Mouse (Mus musculus) R1 (cell line): ENCODE data around the gene Nhlrc4.

Experiments
- DNase-seq: peaks from one replicate; pipeline ENCODE4 v3.0.0-alpha.2; 2018; ENCODE audit warnings: low read depth, low spot score

Nhlrc4 gene

DNA sequence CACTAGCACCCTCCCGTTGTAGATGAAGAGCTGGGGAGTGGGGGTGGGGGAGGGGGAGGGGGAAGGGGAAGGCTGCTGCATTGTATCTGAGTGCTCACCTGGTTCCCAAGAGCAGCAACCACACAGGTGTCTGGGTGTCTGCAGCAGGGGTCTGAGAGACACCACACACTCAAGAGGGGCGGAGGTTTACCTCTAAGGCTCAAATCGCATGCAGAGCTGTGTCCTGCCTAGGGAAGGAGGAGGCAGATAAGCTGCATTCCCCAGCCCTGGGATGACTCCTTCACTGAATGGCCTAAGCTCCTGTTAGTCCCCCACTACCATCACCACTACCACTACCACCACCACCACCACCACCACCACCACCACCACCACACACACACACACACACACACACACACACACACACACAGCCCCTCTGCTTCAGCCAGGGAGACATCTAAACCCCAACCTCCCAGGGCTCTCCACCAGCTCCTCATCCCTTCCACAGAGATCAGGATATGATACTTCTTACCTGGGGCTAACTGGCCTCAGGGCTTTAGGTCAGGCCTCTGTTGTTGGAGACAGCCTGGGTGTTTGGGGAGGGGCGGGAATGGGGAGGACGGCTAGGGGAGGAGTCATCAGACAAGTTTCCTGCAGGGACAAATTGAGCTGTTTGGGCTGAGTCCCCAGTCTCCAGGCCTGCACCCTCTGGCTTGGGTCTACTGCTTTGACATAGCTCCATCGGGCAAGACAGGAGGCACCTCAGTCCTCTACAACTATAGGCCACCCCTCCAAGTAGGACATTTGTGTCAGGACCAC, at the start of gene Nhlrc4, which contains the start of gene Pigq:
Gene Nhlrc4 (minus strand): TSS at position 596 of the 798 bp plus-strand sequence.
Gene Pigq (minus strand): TSS at position 571 of the 798 bp plus-strand sequence.
- DNase-seq, result peak; percentile 29

GRCm38 (mm10) chr17:25993489-25993888, 48.7 kb upstream of the Nhlrc4 start:
- no peak for DNase-seq

DNA sequence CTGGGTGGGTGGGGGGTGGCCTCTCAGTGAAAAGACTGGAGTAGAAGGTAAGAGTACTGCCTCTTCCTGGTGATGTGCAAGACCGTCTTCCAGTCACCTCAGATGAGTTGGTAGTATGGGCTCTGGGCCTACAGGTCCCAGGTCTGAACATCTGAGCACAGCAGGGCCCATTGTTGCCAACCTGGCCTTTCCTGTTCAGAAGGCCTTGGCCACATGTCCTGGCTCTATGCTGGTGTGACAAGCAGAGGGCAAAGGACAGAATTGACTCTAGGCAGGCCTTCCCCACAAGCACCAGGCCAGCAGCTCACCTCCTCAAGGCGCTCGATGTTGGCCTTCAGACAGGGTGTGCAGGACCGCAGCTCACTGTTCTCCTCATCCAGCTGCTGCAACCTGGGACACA, 47.5 kb upstream of the Nhlrc4 start:
- no peak for DNase-seq

- DNase-seq, result no peak
These were observed 45.6 kb upstream of the Nhlrc4 start for GRCm38 (mm10) chr17:25990331-25990730.

GRCm38 (mm10) chr17:25985306-25986294, 40.8 kb upstream of the Nhlrc4 start, which contains the start of gene Capn15:
Gene Capn15, minus strand, starts transcription at chr17:25985796.
- peak; percentile 98 for DNase-seq

DNA sequence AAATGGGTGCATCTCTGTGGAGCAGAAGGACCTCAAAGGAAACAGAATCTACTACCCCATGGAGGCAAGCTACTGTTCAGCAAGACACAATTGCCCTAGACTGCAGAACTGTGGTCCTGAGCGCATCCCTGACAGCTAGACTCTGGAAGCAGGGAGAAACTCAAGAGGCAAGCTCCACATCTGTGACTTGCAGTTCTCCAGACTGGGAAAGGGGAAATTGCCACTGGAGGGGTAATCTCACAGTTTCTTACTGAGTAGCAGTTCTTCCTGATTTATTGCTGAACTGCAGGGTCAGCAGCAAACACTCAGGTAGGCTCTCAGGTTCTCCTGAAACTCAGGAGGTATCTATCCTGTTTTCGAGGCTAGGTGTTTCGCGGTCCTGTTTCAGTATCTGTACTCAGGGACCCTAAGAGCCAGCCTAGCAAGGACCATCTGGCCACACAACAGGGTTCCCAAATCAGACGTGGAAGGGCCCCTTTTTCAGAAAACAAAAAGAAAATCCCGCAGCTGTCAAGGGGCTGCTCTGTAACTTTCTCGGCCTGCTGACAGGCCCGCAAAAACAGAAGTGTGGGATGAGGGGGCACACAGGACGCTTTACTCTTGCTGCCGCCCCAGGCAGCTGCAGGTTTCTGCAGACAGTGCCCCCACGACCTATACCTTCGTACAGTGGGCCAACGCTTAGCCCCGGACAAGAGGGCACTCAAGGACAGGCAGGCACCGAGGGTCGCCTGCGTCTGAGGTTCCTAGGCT, 40.0 kb upstream of the Nhlrc4 start:
- no peak for DNase-seq

GRCm38 (mm10) chr17:25984066-25984465, 39.3 kb upstream of the Nhlrc4 start:
- DNase-seq, result no peak

DNA sequence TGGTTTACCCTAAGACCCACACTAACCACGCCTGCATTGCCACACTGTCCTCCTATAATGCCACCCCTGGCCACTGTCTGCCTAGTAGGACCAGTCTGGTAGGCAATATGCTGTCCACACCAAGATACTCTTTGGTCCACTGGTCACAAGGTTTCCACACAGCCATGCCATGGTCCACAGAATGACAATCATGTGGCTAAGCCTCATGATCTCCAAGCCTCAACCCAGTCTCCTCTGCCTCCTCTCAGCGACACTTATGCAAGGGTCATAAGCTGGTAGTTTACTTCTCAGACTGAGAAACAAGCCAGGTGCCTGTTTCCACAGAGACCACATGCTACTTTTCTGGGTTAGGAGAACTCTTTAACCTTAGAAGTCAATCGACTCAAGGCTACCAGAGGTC, 38.2 kb upstream of the Nhlrc4 start:
- DNase-seq, result no peak

GRCm38 (mm10) chr17:25980854-25981253, 36.1 kb upstream of the Nhlrc4 start:
- DNase-seq, result no peak

- DNase-seq, result peak; percentile 42
These were observed 35.3 kb upstream of the Nhlrc4 start for GRCm38 (mm10) chr17:25979829-25980738.

GRCm38 (mm10) chr17:25970954-25971707, 26.4 kb upstream of the Nhlrc4 start:
- no peak for DNase-seq

DNA sequence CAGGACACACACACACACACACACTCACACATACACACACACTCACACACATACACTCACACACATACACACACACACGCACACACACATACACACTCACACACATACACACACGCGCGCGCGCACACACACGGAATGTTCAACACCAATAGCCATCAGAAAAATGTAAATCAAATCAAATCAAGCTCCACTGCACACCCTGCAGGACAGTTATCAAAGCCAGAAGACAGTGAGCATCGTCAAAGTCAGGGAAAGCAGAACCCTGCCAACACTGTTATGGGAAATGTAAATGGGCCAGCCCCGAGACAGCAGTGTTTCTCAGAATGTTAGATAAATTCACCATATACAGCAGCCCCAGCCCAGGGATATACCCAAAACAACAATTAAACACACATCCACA, 25.7 kb upstream of the Nhlrc4 start:
- DNase-seq, result no peak

- DNase-seq, result no peak
These were observed 23.4 kb upstream of the Nhlrc4 start for GRCm38 (mm10) chr17:25968176-25968575.

DNA sequence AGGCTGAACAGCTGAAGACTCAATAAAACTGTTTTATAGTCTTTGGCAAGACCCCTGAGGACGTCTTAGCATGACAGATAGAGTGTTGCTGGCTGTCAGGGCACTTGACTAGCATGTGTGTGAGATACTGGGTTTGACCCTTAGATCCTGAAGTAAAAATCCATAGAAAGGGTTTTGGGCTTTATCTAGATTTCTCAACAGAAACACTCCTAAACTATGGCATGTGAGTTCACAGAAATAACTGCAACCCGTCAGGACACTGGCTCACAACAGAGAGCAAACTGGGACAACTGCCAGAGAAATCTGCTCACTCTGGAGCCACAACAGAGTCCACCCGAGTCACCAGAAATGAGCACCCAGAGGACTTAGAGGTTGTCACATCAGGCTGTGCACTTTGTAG, 22.9 kb upstream of the Nhlrc4 start:
- DNase-seq, result no peak

- no peak for DNase-seq
These were observed 19.5 kb upstream of the Nhlrc4 start for GRCm38 (mm10) chr17:25964271-25964670.

GRCm38 (mm10) chr17:25962413-25962905, 17.7 kb upstream of the Nhlrc4 start:
- no peak for DNase-seq

- no peak for DNase-seq
These were observed 16.8 kb upstream of the Nhlrc4 start for GRCm38 (mm10) chr17:25961566-25961965.

DNA sequence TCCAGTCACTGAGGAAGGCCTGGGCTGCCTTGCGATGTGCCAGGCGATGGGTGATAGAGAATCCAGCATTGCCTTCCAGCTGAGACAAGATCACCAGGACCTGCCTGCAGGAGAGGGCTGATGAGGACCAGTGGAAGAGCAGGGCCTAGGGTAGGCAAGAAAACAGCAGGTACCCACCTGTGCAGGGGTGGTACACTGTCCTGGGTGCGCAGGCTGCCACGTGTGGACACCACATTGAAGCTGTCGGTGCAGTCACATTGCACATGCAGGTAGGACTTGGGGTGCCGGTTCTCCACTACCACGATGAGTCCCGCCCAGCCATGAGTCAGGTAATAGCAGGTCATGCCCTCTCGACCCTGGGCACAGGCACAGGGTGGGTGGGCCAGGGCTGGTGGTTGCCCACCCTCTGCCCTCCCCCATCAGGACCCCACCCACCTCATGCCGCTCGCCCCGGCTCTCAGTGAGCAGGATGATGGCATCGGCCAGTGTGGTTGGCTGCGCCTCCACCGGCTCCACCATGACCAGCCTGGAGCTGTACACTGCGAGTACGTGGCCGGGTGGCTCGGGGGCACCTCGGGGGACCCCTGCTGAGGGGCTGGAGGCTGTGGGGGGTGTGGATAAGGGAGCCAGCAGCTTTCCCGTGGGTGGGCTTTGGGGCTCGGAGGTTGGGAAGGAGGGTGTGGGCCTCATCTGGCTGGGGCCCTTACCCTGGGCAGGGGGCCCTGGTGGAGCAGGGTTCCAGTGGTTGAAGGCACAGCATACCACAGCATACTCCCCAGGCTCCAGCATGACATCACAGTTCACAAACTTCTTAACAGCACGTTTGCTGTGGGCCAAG, 15.1 kb upstream of the Nhlrc4 start:
- no peak for DNase-seq
